Mouse (Mus musculus) midbrain, embryonic 15.5 days (tissue): ENCODE results near the gene Atp2b4. TPM values are rescaled to one million over a fixed set of nuclear protein-coding genes. Genes with fewer than 3 reads are reported as not detected.

ENCODE experiments used
- ATAC-seq: fragments of 200-750 bp; cut with Nextera tagmentation; replicated peaks from 2 replicates; pipeline ENCODE4 v1.8.0; 2017; ENCODE audit warnings: moderate TSS enrichment
- H3K27ac ChIP-seq: fragments of 300-500 bp; sonication (generic); 2 replicates; pipeline ENCODE4 v1.5.1; 2015; ENCODE audit warnings: mild to moderate bottlenecking, inconsistent platforms
- H3K27me3 ChIP-seq: fragments of 300-500 bp; sonication (generic); replicated peaks from 2 replicates; pipeline ENCODE4 v1.6.1; 2015; ENCODE audit warnings: inconsistent platforms
- H3K36me3 ChIP-seq: fragments of 300-500 bp; sonication (generic); replicated peaks from 2 replicates; pipeline ENCODE4 v1.6.1; 2015; ENCODE audit warnings: inconsistent platforms
- H3K4me1 ChIP-seq: fragments of 300-500 bp; sonication (generic); 2 replicates; pipeline ENCODE4 v1.6.1; 2015; ENCODE audit warnings: inconsistent platforms
- H3K4me2 ChIP-seq: fragments of 300-500 bp; sonication (generic); 2 replicates; pipeline ENCODE4 v1.6.1; 2015; ENCODE audit warnings: inconsistent platforms, mild to moderate bottlenecking, moderate library complexity
- H3K4me3 ChIP-seq: fragments of 300-500 bp; sonication (generic); 2 replicates; pipeline ENCODE4 v1.5.1; 2015; ENCODE audit warnings: mild to moderate bottlenecking, inconsistent platforms
- H3K9ac ChIP-seq: fragments of 300-500 bp; sonication (generic); 2 replicates; pipeline ENCODE4 v1.6.1; 2015; ENCODE audit warnings: mild to moderate bottlenecking, inconsistent platforms
- H3K9me3 ChIP-seq: fragments of 300-500 bp; sonication (generic); 2 replicates; pipeline ENCODE4 v1.6.1; 2016; ENCODE audit warnings: inconsistent platforms
- WGBS: fragments of 180-500 bp; shearing (Covaris S2); methylation state at CpG from one replicate; pipeline ENCODE4 v1.1.7; 2015; ENCODE audit warnings: mixed read lengths; 5-methylcytosine and 5-hydroxymethylcytosine counted together
- polyA plus RNA-seq: library from polyadenylated mRNA; unstranded; fragments of >200 nt; fragmentation: Nextera tagmentation; extraction: Ambion mirVana; gene quantifications from 2 replicates; pipeline ENCODE4 v1.2.1, GENCODE M21; 2015

Gene Atp2b4
- polyA plus RNA-seq, 1 experiment from 2014 or later = 11.6 TPM

DNA sequence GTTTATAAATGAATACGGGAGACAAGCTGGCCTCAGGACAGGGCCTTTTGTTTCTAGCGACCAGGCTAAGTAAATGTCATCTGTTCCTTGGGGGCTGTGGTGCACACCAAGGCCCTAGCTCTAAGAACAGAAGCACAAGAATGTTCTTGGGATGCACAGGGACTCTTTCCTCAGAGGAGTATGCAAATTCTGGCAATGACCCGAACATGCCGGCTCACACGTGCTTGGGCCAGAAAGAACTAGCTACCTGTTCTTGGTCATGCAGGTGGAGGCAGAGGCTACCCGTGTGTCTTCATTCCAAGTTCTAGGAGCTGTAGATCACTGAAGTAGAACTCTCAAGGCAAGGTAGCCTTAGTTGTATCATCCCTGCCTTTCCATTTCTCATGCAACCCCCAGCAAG, 59.7 kb downstream of the Atp2b4 start:
- Histone ChIP-seq H3K4me1 (peaks cover 15% of the 10 kb centered on the region), H3K9me3 (no peaks in the 10 kb centered on the region), H3K36me3 (no peaks in the 10 kb centered on the region), H3K9ac (no peak overlapping the region), H3K27me3 (no peaks in the 10 kb centered on the region), H3K4me3 (no peak overlapping the region), H3K4me2 (no peak overlapping the region), H3K27ac (no peak overlapping the region)
- ATAC-seq = no peak
- 72% methylated on average over 6 of the region's 6 CpGs for WGBS

DNA sequence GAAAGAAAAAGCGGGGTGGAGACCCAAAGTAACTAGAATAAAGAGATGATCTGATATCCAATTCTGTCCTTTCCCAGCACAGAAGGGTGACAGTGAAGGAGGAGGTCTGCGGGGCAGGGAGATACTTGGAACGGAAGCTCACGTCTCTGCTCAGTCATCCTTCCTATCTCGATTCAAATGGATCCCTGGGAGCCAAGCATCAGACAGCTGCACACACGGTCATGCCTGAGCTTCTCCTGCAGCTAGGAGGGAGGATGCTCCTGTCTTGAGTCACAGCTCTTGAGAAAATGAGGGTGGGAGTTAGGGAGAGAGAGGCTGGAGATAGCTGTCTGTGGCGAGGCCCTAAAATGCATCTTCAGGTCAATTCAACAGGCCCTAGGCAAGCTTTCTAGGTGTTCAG, 64.2 kb downstream of the Atp2b4 start:
- H3K4me1 ChIP-seq = peaks cover 14% of the 10 kb centered on the region
- no peak overlapping the region for H3K27ac ChIP-seq
- H3K4me3 ChIP-seq = no peak overlapping the region
- H3K9ac ChIP-seq = no peak overlapping the region
- WGBS = 64% methylated on average over 7 of the region's 7 CpGs
- ATAC-seq = 0 out of 2 replicates have a peak, but pooled peaks have one; percentile 35
- H3K27me3 ChIP-seq = no peaks in the 10 kb centered on the region
- H3K9me3 ChIP-seq = no peaks in the 10 kb centered on the region
- H3K36me3 ChIP-seq = 0 out of 2 replicates have a peak, but pooled peaks cover 2% of the 10 kb centered on the region
- no peak overlapping the region for H3K4me2 ChIP-seq

DNA sequence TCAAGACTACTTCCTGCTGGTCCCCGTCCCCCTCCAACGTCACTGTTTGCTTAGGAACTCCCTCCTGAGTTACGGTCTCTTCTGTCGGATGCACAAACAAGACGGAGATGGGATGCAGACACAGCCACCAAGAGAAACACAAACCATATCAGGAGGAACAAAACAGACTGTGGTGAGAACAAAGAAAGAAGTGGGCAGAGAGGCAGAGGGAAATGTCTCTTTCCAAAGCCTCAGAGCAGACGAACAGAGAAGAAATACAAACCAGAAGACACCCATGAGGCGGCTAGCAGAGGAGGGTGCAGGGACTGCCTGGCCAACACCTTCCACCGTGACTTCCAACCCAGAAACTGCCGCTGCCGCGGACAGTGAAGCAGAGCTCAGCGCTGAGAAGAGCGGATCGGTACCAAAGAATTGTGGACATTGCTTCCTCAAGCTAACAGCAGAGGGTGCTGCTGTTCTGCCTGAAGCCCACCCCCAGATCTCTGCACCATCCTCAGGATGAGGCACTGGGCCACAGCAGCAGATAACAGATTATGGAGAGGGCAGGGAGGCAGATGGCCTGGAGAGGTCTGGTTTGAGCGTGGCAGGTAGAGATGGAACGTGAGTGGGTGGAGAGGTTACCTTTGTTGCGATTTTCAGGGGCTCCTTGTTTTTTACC, 64.7 kb downstream of the Atp2b4 start:
- Histone ChIP-seq H3K27me3 (no peaks in the 10 kb centered on the region), H3K27ac (peak overlapping the region; percentile 61), H3K4me1 (peaks cover 14% of the 10 kb centered on the region), H3K9me3 (no peaks in the 10 kb centered on the region), H3K4me3 (peak overlapping the region; percentile 51), H3K4me2 (peak overlapping the region; percentile 57), H3K36me3 (0 out of 2 replicates have a peak, but pooled peaks cover 5% of the 10 kb centered on the region), H3K9ac (peak overlapping the region; percentile 68)
- 14% methylated on average over 17 of the region's 17 CpGs for WGBS
- peak; percentile 95 for ATAC-seq

DNA sequence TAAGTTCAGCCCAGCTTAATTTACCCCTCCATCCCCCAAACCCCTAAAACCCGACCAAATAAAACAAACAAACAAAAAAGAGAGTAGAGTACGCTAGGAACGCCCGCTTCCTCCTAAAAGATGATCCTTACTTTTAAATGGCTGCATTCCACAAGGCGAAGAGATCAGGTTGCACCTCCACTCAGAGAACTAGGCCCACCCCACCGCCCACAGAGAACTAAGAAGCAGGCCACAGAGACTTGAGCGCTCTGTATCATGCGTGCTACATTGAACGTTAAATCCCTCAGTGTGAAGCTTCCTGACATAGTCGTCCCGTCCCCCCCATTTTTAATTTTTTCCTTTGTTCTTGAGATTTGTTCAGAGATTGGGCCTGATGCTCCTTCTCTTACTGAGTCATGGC, 68.0 kb downstream of the Atp2b4 start:
- no peak for ATAC-seq
- Histone ChIP-seq H3K27ac (no peak overlapping the region), H3K4me2 (no peak overlapping the region), H3K9ac (no peak overlapping the region), H3K36me3 (0 out of 2 replicates have a peak, but pooled peaks cover 15% of the 10 kb centered on the region), H3K4me3 (no peak overlapping the region), H3K9me3 (no peaks in the 10 kb centered on the region), H3K4me1 (peaks cover 14% of the 10 kb centered on the region), H3K27me3 (no peaks in the 10 kb centered on the region)
- 57% methylated on average over 11 of the region's 11 CpGs for WGBS

DNA sequence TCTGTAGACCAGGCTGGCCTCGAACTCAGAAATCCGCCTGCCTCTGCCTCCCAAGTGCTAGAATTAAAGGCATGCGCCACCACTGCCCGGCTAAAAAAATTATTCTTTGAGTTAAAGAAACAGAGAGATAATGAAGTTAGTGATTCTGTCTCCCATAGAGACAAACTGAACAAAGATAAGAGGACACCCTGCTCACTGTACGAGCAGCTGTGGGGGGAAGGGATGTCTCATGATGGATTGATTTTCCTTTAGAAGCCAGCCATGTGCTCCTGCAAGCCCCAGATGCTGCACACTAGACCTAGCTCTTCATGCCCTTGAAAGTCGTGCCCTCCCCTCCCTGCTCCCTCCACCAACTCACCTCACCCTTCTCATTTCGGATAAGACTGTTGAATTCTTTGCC, 72.5 kb downstream of the Atp2b4 start:
- Histone ChIP-seq H3K9ac (no peak overlapping the region), H3K27ac (no peak overlapping the region), H3K4me3 (no peak overlapping the region), H3K9me3 (no peaks in the 10 kb centered on the region), H3K27me3 (no peaks in the 10 kb centered on the region), H3K36me3 (0 out of 2 replicates have a peak, but pooled peaks cover 15% of the 10 kb centered on the region), H3K4me1 (no peaks in the 10 kb centered on the region), H3K4me2 (no peak overlapping the region)
- no peak for ATAC-seq
- 84% methylated on average over 7 of the region's 7 CpGs for whole genome bisulfite sequencing

DNA sequence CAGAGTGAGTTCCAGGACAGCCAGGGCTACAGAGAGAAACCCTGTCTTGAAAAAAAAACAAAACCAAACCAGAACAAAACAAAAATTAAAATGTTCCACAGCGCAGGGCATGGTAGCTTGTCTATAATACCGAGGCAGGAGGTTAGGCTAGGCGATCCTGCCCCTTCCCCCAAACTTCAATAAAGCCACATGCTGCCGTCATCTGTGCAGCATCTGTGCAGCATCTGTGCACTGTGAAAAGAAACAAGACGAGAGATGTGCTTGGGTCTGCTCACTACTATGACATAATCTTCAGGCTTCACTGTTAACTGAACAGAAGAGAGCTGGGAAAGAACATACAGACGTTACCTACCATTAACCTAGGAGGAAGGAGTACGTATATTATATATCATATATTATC, 80.5 kb downstream of the Atp2b4 start:
- Histone ChIP-seq H3K4me3 (no peak overlapping the region), H3K4me2 (no peak overlapping the region), H3K9me3 (no peaks in the 10 kb centered on the region), H3K4me1 (no peaks in the 10 kb centered on the region), H3K27me3 (no peaks in the 10 kb centered on the region), H3K9ac (no peak overlapping the region), H3K27ac (no peak overlapping the region), H3K36me3 (peaks cover 7% of the 10 kb centered on the region; the same call in 1 of the 2 replicates)
- 77% methylated on average over 7 of the region's 7 CpGs for WGBS
- ATAC-seq = no peak

DNA sequence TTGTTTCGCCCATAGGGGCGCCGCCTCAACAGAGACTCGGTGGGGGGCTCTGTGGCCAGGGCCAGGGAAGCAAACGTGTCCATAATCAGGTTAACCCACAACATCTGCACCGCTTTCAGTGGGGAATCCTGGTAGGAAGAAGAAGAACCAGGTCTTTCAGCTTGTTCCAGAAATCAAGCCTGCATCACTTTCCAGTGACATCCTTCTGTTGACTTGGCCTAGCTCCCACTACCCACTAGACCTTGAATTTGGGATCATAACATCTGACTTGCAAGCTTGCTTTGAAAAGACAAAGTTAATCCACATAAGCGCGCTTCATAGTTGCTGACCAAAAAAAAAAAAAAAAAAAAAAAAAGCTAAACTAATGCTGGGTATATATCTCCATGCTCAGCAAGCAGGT, 82.1 kb downstream of the Atp2b4 start:
- WGBS = 90% methylated on average over 8 of the region's 8 CpGs
- H3K4me1 ChIP-seq = no peaks in the 10 kb centered on the region

DNA sequence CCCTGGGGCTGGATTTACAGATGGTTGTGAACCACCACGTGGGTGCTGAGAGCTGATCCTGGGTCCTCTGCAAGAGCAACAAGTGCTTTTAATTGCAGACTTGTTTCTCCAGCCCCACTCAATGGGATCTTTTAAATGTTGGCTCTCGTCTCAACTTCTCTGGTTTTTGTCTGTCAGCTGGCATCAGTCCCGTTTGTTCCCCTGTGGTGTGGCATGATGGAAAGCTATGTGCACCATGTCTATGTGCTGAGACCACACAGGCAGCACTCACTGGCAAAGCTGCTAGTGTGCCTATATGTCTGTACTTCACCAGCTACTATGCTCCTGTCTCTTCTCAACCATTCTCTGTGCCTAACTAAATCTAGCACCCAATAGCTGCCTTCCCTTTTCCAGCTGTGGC, 82.5 kb downstream of the Atp2b4 start:
- Histone ChIP-seq H3K9ac (no peak overlapping the region), H3K4me1 (no peaks in the 10 kb centered on the region), H3K27ac (no peak overlapping the region), H3K4me2 (no peak overlapping the region), H3K36me3 (peaks cover 7% of the 10 kb centered on the region; the same call in 1 of the 2 replicates), H3K27me3 (no peaks in the 10 kb centered on the region), H3K4me3 (no peak overlapping the region), H3K9me3 (no peaks in the 10 kb centered on the region)
- no peak for ATAC-seq
- WGBS = 78% methylated on average over 3 of the region's 3 CpGs

More for the DNA sequence above, 82.1 kb downstream of the Atp2b4 start:
- Histone ChIP-seq H3K9ac (no peak overlapping the region), H3K4me3 (no peak overlapping the region), H3K27me3 (no peaks in the 10 kb centered on the region), H3K27ac (no peak overlapping the region), H3K4me2 (no peak overlapping the region), H3K36me3 (peaks cover 7% of the 10 kb centered on the region; the same call in 1 of the 2 replicates), H3K9me3 (no peaks in the 10 kb centered on the region)
- no peak for ATAC-seq

DNA sequence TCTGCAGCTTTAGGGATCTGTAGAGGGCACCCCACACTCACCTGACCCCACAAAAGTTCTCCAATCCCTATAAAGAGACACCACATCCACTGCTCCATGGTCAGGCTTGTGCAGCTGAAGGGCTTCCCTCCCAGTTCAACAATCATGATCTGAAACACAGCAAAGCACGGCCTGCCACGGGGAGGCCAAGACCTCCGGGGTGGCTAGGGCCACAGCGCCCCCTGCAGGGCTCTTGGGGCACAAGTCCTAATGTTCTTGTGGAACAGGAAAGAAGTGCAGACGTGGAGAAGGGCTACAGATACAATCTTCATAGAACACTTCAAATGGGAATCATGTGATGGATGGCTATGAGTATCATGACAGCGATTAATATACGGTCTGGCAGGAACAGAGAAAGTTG, 84.4 kb downstream of the Atp2b4 start:
- Histone ChIP-seq H3K4me2 (no peak overlapping the region), H3K36me3 (peaks cover 7% of the 10 kb centered on the region; the same call in 1 of the 2 replicates), H3K9ac (no peak overlapping the region), H3K4me1 (peaks cover 6% of the 10 kb centered on the region; the same call in 1 of the 2 replicates), H3K27ac (no peak overlapping the region), H3K9me3 (no peaks in the 10 kb centered on the region), H3K4me3 (no peak overlapping the region), H3K27me3 (no peaks in the 10 kb centered on the region)
- ATAC-seq = no peak
- WGBS = 25% methylated on average over 7 of the region's 7 CpGs

DNA sequence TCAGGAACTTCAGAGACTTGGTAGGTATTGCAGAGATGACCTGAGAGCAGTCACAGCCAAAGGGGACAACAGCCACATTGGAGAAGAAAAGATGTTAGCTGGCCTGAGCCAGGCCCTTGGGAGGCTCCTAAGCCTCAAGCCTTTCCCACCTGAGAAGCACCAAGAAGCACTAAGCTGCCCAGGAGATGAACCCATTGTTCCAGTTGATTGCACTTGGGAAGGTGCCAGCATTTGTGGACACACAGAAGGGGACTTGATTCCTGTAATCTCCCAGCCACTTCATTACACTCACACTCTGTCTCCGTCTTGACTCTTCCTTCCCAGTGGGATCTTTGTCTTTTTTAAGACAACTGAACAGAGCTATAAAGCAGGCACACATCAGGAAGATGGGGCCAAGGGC, 85.7 kb downstream of the Atp2b4 start:
- Histone ChIP-seq H3K4me1 (peaks cover 6% of the 10 kb centered on the region; the same call in 1 of the 2 replicates), H3K9ac (no peak overlapping the region), H3K36me3 (peaks cover 7% of the 10 kb centered on the region; the same call in 1 of the 2 replicates), H3K27ac (no peak overlapping the region), H3K4me2 (no peak overlapping the region), H3K27me3 (no peaks in the 10 kb centered on the region), H3K9me3 (no peaks in the 10 kb centered on the region), H3K4me3 (no peak overlapping the region)
- 56% methylated on average over 1 of the region's 1 CpGs for WGBS
- ATAC-seq = no peak

DNA sequence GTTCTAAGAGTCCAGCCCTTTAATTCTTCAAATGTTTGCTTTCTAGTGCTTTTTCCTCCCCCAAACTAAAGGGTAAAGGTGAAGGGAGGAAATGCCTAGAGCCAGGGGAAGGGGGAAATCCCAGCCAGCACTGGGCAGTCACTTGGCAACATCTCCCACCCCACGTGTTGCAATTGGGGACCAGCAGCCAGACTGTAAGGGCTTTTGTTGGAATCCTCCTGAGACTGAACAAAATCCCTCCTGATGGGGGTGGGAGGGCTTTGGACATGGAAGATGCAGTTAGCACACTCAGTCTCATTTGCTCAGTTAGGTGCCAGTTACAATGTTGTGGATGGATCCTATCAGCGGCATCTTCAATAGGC, 87.9 kb downstream of the Atp2b4 start:
- 34% methylated on average over 2 of the region's 2 CpGs for WGBS
- no peaks in the 10 kb centered on the region for H3K9me3 ChIP-seq
- no peak overlapping the region for H3K9ac ChIP-seq
- no peak for ATAC-seq
- no peaks in the 10 kb centered on the region; the same call in 1 of the 2 replicates for H3K36me3 ChIP-seq
- no peak overlapping the region for H3K27ac ChIP-seq
- no peaks in the 10 kb centered on the region for H3K27me3 ChIP-seq
- H3K4me1 ChIP-seq = peaks cover 6% of the 10 kb centered on the region; the same call in 1 of the 2 replicates
- no peak overlapping the region for H3K4me3 ChIP-seq
- no peak overlapping the region for H3K4me2 ChIP-seq

DNA sequence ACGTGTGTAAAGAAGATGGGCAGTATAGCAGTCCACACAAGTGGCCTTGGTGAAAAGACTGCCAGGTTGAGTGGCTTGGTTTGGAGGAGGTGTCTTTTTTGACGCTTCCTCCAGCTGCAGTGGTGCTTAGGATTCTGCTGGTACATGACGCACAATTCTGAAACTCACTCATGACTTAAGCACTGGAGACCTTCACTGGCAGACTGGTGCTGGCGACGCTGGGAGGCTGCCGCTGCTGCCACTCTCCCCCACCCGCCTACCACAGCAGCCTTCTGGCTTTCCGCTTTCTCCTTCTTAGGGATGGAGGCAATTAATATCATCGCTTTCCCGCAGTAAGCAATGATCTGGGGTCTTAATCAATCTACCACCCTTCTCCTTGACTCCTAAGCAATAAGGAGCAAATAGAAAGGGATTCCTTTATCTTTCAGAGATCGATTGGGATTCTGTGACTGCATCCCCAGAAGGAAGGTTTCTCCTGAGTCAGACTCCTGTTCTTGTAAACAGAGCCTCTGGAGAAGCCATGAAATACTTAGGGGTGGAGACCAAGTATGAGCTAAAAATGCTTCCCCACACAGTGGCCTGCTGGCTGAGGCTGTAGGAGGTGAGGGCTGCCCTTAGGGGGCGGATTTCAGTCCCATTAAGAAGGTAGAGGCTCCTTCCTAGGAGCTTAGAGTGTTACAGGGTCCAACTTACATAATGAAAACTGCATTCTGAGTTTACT, 88.4 kb downstream of the Atp2b4 start:
- no peak overlapping the region for H3K9ac ChIP-seq
- no peak overlapping the region for H3K4me2 ChIP-seq
- WGBS = 62% methylated on average over 12 of the region's 12 CpGs
- peaks cover 6% of the 10 kb centered on the region; the same call in 1 of the 2 replicates for H3K4me1 ChIP-seq
- no peak overlapping the region for H3K27ac ChIP-seq
- no peak overlapping the region for H3K4me3 ChIP-seq
- H3K27me3 ChIP-seq = no peaks in the 10 kb centered on the region
- no peak for ATAC-seq
- no peaks in the 10 kb centered on the region for H3K9me3 ChIP-seq
- H3K36me3 ChIP-seq = no peaks in the 10 kb centered on the region
